Mouse (Mus musculus) ES-CJ7 (cell line): ENCODE results near the gene Rpl27.
"Not testable (repeated sequence)": the region's sequence is repeated elsewhere in the genome, so short reads cannot be mapped to it uniquely, and the experiment has no call there.

Experiments used
- DNase-seq: peaks from one replicate; pipeline ENCODE4 v3.0.0; 2011; ENCODE audit warnings: low read depth, low spot score

The Rpl27 gene

DNA sequence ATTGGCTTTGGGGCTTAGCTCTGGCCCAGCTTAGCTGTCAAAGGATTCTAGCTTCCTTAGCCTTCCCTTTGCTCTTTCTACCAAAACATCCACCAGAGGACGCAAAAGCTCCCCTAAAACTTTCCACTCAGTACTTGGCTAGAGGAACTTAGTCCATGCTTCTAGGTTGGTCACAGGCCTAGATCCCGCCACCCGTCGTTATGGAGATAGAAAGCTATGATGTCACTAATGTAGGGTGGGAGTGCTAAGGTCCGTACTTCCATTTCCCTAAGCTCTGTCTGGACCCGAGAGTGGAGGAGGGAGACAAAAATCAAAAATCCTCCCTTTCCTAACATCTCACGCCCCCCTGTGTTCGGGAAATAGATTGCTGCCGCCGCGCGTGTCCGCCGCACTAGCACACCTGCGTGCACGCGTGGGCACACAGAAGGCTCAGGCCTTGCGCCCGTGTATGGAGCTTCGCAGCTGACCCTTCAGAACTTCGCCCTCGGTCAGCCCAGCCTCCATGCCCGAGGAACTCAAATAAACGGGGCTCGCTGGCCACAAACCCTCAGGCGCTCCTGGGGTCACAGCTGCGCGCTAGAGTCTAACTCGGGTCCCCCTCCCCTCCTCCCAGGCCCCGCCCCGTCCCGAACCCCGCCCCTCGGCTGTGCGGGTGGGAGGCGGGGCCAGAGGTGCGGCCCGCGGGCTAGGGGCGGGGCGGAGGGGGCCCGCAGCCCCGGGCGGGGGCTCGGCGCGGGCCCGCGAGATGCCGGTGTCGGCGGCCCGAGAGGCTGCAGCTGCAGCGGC, 25.6 kb downstream of the Rpl27 start:
- peak; percentile 87 for DNase-seq

- no peak for DNase-seq
Measured at GRCm38 (mm10) chr11:101468263-101468688, 26.2 kb downstream of the Rpl27 start.

- no peak for DNase-seq
Measured at GRCm38 (mm10) chr11:101468731-101469130, 26.6 kb downstream of the Rpl27 start.

DNA sequence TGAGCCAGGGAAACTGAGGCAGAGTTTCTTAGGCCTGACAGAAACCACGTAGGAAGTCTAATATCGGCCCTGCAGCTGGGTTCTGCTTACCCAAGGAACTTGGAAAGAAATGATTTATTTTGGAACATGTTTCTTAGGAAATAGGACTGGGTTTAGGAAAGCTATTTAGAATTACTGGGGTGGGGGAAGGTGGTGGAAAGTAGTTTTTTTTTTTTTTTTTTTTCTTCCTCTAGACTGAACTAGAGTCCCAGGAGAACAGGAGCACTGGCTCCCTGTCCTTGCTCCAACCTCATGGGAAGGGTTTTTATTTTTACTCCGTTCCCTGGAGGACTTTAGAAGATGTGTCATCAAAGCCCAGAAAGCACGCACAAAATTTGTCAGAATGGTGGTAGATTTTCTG, 27.1 kb downstream of the Rpl27 start:
- no peak for DNase-seq

DNA sequence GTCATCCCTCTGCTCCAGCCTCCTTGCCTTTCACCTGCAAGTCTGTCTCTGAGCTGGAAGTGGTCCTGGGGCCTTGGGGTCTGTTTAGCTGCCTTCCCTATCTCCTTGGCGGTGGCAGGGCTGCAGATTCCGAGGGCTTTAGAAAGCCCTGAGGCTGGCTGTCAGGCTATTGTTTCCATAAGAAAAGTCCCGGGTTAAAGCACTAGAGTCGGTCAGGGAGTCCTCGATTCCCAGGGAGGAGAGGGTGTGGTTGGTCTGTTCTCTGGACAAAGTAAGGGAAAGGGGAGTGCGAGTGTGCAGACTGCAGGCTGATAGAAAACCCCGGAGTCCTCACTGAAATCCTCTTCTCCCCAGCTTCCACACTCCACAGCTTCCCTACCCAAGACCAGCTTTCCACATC, 28.1 kb downstream of the Rpl27 start:
- peak; percentile 55 for DNase-seq

- no peak for DNase-seq
Measured at GRCm38 (mm10) chr11:101471926-101472325, 29.8 kb downstream of the Rpl27 start.

GRCm38 (mm10) chr11:101472336-101472735, 30.2 kb downstream of the Rpl27 start:
- no peak for DNase-seq

DNA sequence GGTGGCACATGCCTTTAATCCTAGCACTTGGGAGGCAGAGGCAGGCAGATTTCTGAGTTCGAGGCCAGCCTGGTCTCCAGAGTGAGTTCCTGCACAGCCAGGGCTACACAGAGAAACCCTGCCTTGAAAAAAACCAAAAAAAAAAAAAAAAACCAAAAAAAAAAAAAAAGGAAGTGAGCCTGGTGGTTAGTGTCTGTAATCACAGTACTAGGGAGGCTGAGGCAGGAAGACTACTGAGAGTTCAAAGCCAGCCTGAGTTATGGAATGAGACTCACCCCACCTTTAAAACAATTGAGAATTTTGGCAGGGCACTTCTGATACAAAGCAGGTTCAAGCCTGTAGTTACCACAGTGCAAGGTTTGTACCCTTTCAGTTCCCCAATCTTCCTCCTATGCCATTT, 31.6 kb downstream of the Rpl27 start:
- not testable (repeated sequence) for DNase-seq

- no peak for DNase-seq
Measured at GRCm38 (mm10) chr11:101474298-101474697, 32.2 kb downstream of the Rpl27 start.

DNA sequence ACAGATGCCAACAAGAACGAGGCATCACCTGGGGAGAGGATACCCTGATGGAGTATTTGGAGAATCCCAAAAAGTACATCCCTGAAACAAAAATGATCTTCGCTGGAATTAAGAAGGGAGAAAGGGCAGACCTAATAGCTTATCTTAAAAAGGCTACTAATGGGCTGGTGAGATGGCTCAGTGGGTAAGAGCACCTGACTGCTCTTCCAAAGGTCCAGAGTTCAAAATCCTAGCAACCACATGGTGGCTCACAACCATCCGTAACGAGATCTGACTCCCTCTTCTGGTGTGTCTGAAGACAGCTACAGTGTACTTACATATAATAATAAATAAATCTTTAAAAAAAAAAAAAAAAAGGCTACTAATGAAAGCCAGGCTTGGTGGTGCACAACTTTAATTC, 34.3 kb downstream of the Rpl27 start:
- DNase-seq: not testable (repeated sequence)

GRCm38 (mm10) chr11:101477194-101477551, 35.1 kb downstream of the Rpl27 start:
- no peak for DNase-seq

DNA sequence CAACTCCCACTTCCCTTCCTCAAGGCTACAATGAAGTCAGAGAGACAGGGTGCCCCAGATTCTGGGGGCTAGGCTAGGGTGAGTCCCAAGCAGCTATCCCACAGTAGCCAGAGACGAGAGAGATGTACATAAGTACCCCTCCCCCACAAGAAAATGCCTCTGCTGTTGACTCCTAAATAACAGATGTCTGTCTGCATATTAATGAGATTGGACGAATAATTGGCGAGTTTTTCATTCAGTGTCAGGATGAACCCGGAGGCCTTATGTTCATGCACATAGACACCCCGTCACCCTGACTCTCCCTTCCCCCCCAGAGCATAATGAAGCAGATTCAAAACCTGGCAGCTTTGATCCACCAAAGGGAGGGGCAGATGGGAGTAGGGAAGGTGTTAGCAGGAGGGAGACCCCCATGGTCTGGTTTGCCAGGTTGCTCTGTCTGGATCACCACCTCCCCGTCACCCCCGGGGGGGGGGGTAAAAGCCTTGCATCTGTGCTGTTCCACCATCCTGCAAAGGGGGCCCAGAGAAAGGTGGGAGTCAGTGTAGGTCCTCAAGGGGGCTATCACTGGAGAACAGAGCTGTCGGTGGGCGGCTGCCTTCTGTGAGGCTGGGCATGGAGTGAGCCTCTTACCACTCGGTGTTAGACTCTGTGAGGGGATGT, 35.6 kb downstream of the Rpl27 start:
- DNase-seq: no peak

DNA sequence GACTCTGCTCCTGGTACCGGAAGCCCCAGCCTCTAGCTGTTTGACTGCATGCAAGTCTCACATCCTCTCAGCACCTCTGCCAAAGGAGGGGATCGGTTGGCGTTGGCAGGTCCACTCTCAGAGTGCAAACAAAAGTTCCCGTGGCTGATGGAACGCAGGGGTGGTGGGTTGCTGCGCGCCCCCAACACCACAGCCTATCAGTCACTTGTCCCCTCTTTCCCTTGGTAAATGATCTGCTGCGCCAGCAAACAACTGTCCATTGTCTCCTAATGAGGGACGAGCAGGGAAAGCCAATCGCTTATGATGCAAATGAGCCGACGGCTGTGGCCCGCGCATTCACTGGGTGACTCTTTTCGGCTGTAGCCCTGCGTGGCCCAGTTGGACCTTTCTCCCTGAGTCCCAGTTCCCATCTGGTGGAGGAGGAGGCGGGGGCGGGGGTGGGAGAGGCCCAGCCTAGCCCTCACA, 37.1 kb downstream of the Rpl27 start:
- peak; percentile 76 for DNase-seq

DNA sequence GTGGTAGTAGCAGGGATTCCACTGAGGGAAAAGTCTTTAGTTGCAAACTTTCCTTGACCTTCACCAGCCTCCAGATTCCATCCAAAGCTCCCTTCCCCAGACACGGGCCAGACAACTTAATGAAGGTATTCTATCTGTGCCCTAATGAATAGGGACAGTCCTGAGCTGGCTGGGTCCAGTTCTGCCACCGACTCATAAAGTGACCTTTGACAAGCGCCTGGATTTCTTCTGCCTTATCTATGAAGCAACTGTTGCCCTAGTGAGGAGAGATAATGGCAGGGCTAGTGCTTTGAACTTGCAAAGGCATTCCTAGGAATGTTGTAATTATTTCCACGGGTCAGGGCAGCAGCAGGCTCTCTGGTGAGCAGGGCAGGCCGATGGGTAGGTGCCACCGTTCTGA, 38.8 kb downstream of the Rpl27 start:
- DNase-seq: no peak

DNA sequence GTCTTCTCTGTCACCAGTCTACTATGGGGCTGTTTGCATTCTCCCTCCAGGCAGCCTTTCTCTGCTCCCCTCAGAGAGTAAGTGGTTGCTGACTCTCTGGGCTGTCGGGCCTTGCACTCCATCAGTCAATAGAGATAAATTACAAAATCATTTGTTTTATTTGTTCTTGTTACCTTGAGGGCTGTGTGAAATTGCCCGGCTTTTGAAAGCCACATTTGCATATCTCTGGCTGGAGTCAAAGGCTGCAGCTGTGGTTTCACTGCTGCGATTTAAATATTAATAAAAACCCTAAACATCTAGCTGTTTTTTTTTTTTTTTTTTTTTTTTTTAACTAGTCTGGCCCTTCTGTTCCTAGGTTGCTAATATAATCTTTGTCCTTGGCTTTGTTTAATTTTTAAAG, 41.7 kb downstream of the Rpl27 start:
- no peak for DNase-seq

- no peak for DNase-seq
Measured at GRCm38 (mm10) chr11:101484245-101484644, 42.1 kb downstream of the Rpl27 start.

GRCm38 (mm10) chr11:101484814-101485213, 42.7 kb downstream of the Rpl27 start:
- DNase-seq: no peak

DNA sequence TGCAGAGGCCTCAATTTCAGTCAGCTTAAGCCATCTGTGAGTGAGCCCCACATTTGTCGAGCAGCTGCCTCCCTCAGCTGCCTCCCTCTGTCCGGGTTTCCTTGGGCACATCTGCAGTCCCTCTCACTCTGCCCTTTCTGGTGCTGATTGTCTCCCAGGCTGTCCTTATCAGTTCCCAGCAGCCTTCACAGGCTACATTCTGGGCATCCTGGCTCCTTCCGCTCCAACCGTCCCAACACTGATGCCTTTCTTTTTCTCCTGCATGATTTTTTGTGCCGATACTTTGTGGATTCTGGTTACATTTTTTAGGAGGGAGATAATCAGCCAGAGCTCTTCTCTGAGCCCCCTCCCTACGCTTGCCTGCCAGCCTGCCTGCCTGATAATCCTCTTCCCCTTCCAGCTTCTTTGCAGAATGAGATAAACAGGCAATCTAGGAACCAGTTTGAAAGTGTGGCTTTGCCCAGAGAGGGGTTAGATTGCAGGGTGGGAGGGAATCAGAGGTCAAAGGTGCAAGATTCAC, 43.5 kb downstream of the Rpl27 start:
- no peak for DNase-seq

- DNase-seq: no peak
Measured at GRCm38 (mm10) chr11:101486126-101486525, 44.0 kb downstream of the Rpl27 start.
